Mouse (Mus musculus) ES-Bruce4 (cell line): ENCODE measurements around the gene Ak9.

Experiments used
- CTCF ChIP-seq: IDR thresholded peaks from one replicate; pipeline ENCODE4 v1.8.1; 2011; ENCODE audit warnings: low read depth, low read length
- EP300 ChIP-seq: IDR thresholded peaks from 2 replicates; pipeline ENCODE4 v1.6.1; 2011; ENCODE audit warnings: low read depth, low read length; ENCODE audit not compliant: insufficient read depth

- TF ChIP-seq CTCF, result no peak
- TF ChIP-seq EP300, result peak; percentile 74
Measured at GRCm38 (mm10) chr10:41401097-41401496, 97.3 kb downstream of the Ak9 start.
